Mouse (Mus musculus) midbrain, embryonic 16.5 days (tissue): Measurements from ENCODE around the gene Wbp2. TPM values are rescaled to one million over a fixed set of nuclear protein-coding genes. Genes with fewer than 3 reads are reported as not detected.

ENCODE experiments used
- ATAC-seq: fragments of 200-750 bp; cut with Nextera tagmentation; 2 replicates; pipeline ENCODE4 v1.8.0; 2017; ENCODE audit warnings: moderate TSS enrichment
- H3K27ac ChIP-seq: fragments of 300-500 bp; sonication (generic); 2 replicates; pipeline ENCODE4 v1.5.1; 2014; ENCODE audit warnings: mild to moderate bottlenecking, low read length, mixed read lengths
- H3K27me3 ChIP-seq: fragments of 300-500 bp; sonication (generic); 2 replicates; pipeline ENCODE4 v1.6.1; 2014; ENCODE audit warnings: low read depth, low read length, mixed read lengths; ENCODE audit not compliant: control insufficient read depth, insufficient read depth
- H3K36me3 ChIP-seq: fragments of 300-500 bp; sonication (generic); 2 replicates; pipeline ENCODE4 v1.6.1; 2014; ENCODE audit warnings: mild to moderate bottlenecking, low read length, moderate library complexity, mixed read lengths; ENCODE audit not compliant: control insufficient read depth, insufficient read depth
- H3K4me1 ChIP-seq: fragments of 300-500 bp; sonication (generic); 2 replicates; pipeline ENCODE4 v1.6.1; 2014; ENCODE audit warnings: mild to moderate bottlenecking, low read length, mixed read lengths; ENCODE audit not compliant: control insufficient read depth, insufficient read depth
- H3K4me2 ChIP-seq: fragments of 300-500 bp; sonication (generic); 2 replicates; pipeline ENCODE4 v1.6.1; 2014; ENCODE audit warnings: mild to moderate bottlenecking, low read length, mixed read lengths
- H3K4me3 ChIP-seq: fragments of 300-500 bp; sonication (generic); 2 replicates; pipeline ENCODE4 v1.5.1; 2014; ENCODE audit warnings: low read depth, mild to moderate bottlenecking, low read length, moderate library complexity, mixed read lengths
- H3K9ac ChIP-seq: fragments of 300-500 bp; sonication (generic); 2 replicates; pipeline ENCODE4 v1.6.1; 2014; ENCODE audit warnings: low read depth, low read length, mixed read lengths
- H3K9me3 ChIP-seq: fragments of 300-500 bp; sonication (generic); replicated peaks from 2 replicates; pipeline ENCODE4 v1.6.1; 2014; ENCODE audit warnings: mild to moderate bottlenecking, low read length, mixed read lengths; ENCODE audit not compliant: control insufficient read depth, poor library complexity, severe bottlenecking
- WGBS: fragments of 180-500 bp; shearing (Covaris S2); extraction: QIAGEN DNeasy Blood & Tissue Kit; methylation state at CpG from one replicate; pipeline ENCODE4 v1.1.7; 2014; 5-methylcytosine and 5-hydroxymethylcytosine counted together
- polyA plus RNA-seq: library from polyadenylated mRNA; unstranded; fragments of >200 nt; fragmentation: Nextera tagmentation; extraction: Ambion mirVana; gene quantifications from 2 replicates; pipeline ENCODE4 v1.2.1, GENCODE M21; 2015

Wbp2 gene
- polyA plus RNA-seq, 1 experiment from 2014 or later: 206 TPM

- H3K9me3 ChIP-seq: no peaks in the 10 kb centered on the region
- no peak for ATAC-seq
- no peaks in the 10 kb centered on the region for H3K27me3 ChIP-seq
- H3K27ac ChIP-seq: no peak overlapping the region
- H3K4me3 ChIP-seq: no peak overlapping the region
- no peaks in the 10 kb centered on the region for H3K4me1 ChIP-seq
- peaks cover 9% of the 10 kb centered on the region; the same call in 1 of the 2 replicates for H3K36me3 ChIP-seq
- no peak overlapping the region for H3K9ac ChIP-seq
- WGBS: 91% methylated on average over 7 of the region's 7 CpGs
- no peak overlapping the region for H3K4me2 ChIP-seq
Measured at GRCm38 (mm10) chr11:116076836-116077235, 10.0 kb downstream of the Wbp2 start.

GRCm38 (mm10) chr11:116076266-116076540, 10.6 kb downstream of the Wbp2 start:
- WGBS: 62% methylated on average over 7 of the region's 7 CpGs
- peaks cover 9% of the 10 kb centered on the region; the same call in 1 of the 2 replicates for H3K36me3 ChIP-seq
- H3K27ac ChIP-seq: no peak overlapping the region
- H3K9me3 ChIP-seq: no peaks in the 10 kb centered on the region
- H3K4me3 ChIP-seq: no peak overlapping the region
- no peak overlapping the region for H3K4me2 ChIP-seq
- no peak overlapping the region for H3K9ac ChIP-seq
- no peak for ATAC-seq
- H3K4me1 ChIP-seq: no peaks in the 10 kb centered on the region
- no peaks in the 10 kb centered on the region for H3K27me3 ChIP-seq

- ATAC-seq: no peak
- Histone ChIP-seq H3K4me3 (no peak overlapping the region), H3K4me2 (no peak overlapping the region), H3K9me3 (no peaks in the 10 kb centered on the region), H3K27ac (no peak overlapping the region), H3K36me3 (peaks cover 7% of the 10 kb centered on the region; the same call in 1 of the 2 replicates), H3K4me1 (no peaks in the 10 kb centered on the region), H3K27me3 (no peaks in the 10 kb centered on the region), H3K9ac (no peak overlapping the region)
- WGBS: 63% methylated on average over 20 of the region's 20 CpGs
Measured at GRCm38 (mm10) chr11:116075539-116076265, 11.1 kb downstream of the Wbp2 start.

- WGBS: 69% methylated on average over 7 of the region's 7 CpGs
- no peak overlapping the region for H3K4me3 ChIP-seq
Measured at GRCm38 (mm10) chr11:116074436-116074991, 12.3 kb downstream of the Wbp2 start.

GRCm38 (mm10) chr11:116072608-116073007, 14.2 kb downstream of the Wbp2 start:
- WGBS: 87% methylated on average over 3 of the region's 3 CpGs
- H3K27ac ChIP-seq: no peak overlapping the region
- no peak for ATAC-seq
- H3K27me3 ChIP-seq: no peaks in the 10 kb centered on the region
- no peak overlapping the region for H3K4me2 ChIP-seq
- no peaks in the 10 kb centered on the region for H3K9me3 ChIP-seq
- H3K4me1 ChIP-seq: no peaks in the 10 kb centered on the region
- H3K4me3 ChIP-seq: no peak overlapping the region
- no peaks in the 10 kb centered on the region for H3K36me3 ChIP-seq
- no peak overlapping the region for H3K9ac ChIP-seq

More at GRCm38 (mm10) chr11:116074436-116074991, 12.3 kb downstream of the Wbp2 start:
- no peak for ATAC-seq
- Histone ChIP-seq H3K4me2 (no peak overlapping the region), H3K9me3 (no peaks in the 10 kb centered on the region), H3K4me1 (no peaks in the 10 kb centered on the region), H3K27ac (no peak overlapping the region), H3K9ac (no peak overlapping the region), H3K27me3 (no peaks in the 10 kb centered on the region), H3K36me3 (peaks cover 5% of the 10 kb centered on the region; the same call in 1 of the 2 replicates)

GRCm38 (mm10) chr11:116071510-116071909, 15.3 kb downstream of the Wbp2 start:
- H3K9me3 ChIP-seq: no peaks in the 10 kb centered on the region
- 64% methylated on average over 5 of the region's 5 CpGs for WGBS
- no peak overlapping the region for H3K27ac ChIP-seq
- no peaks in the 10 kb centered on the region for H3K27me3 ChIP-seq
- no peak overlapping the region for H3K4me3 ChIP-seq
- no peak for ATAC-seq
- no peak overlapping the region for H3K4me2 ChIP-seq
- H3K36me3 ChIP-seq: no peaks in the 10 kb centered on the region
- no peaks in the 10 kb centered on the region for H3K4me1 ChIP-seq
- no peak overlapping the region for H3K9ac ChIP-seq

GRCm38 (mm10) chr11:116065345-116065744, 21.4 kb downstream of the Wbp2 start:
- Histone ChIP-seq H3K9ac (no peak overlapping the region), H3K27ac (no peak overlapping the region), H3K4me2 (no peak overlapping the region), H3K36me3 (peaks cover 3% of the 10 kb centered on the region), H3K4me1 (no peaks in the 10 kb centered on the region), H3K27me3 (no peaks in the 10 kb centered on the region), H3K9me3 (no peaks in the 10 kb centered on the region), H3K4me3 (no peak overlapping the region)
- WGBS: 91% methylated on average over 12 of the region's 12 CpGs
- no peak for ATAC-seq

GRCm38 (mm10) chr11:116064187-116064867, 22.5 kb downstream of the Wbp2 start:
- Histone ChIP-seq H3K9ac (no peak overlapping the region), H3K36me3 (peaks cover 12% of the 10 kb centered on the region), H3K27ac (no peak overlapping the region), H3K27me3 (no peaks in the 10 kb centered on the region), H3K9me3 (no peaks in the 10 kb centered on the region), H3K4me3 (no peak overlapping the region), H3K4me1 (no peaks in the 10 kb centered on the region), H3K4me2 (no peak overlapping the region)
- WGBS: 69% methylated on average over 23 of the region's 23 CpGs
- ATAC-seq: no peak

GRCm38 (mm10) chr11:116063562-116063961, 23.2 kb downstream of the Wbp2 start:
- H3K36me3 ChIP-seq: peaks cover 20% of the 10 kb centered on the region
- H3K9me3 ChIP-seq: no peaks in the 10 kb centered on the region
- no peaks in the 10 kb centered on the region for H3K4me1 ChIP-seq
- H3K27ac ChIP-seq: no peak overlapping the region
- H3K27me3 ChIP-seq: no peaks in the 10 kb centered on the region
- no peak for ATAC-seq
- no peak overlapping the region; the same call in 1 of the 2 replicates for H3K9ac ChIP-seq
- WGBS: 63% methylated on average over 13 of the region's 13 CpGs
- H3K4me3 ChIP-seq: no peak overlapping the region
- no peak overlapping the region for H3K4me2 ChIP-seq
